Mouse (Mus musculus): ENCODE measurements around the gene Clspn. TPM values are rescaled to one million over a fixed set of nuclear protein-coding genes. Genes with fewer than 3 reads are reported as not detected.

Gene Clspn
- polyA plus RNA-seq, 1 experiment from 2014 or later: 17.1 TPM

- Histone ChIP-seq H3K9ac (no peak overlapping the region), H3K4me3 (no peak overlapping the region), H3K9me3 (replicated peaks) (no peaks in the 10 kb centered on the region), H3K27me3 (no peaks in the 10 kb centered on the region), H3K4me1 (replicated peaks) (no peaks in the 10 kb centered on the region), H3K27ac (no peak overlapping the region), H3K36me3 (peaks cover 65% of the 10 kb centered on the region), H3K4me2 (no peak overlapping the region)
- no peak for ATAC-seq (replicated peaks; ENCODE audit: insufficient number of reproducible peaks, insufficient read depth, low FRiP score, low read depth)
- 91% methylated on average over 4 of the region's 4 CpGs for WGBS
Observed at GRCm38 (mm10) chr4:126567243-126567642, 10.5 kb downstream of the Clspn start.

- H3K27ac ChIP-seq: no peak overlapping the region
- no peaks in the 10 kb centered on the region for H3K27me3 ChIP-seq
- H3K9ac ChIP-seq: no peak overlapping the region
- H3K4me2 ChIP-seq: no peak overlapping the region
- WGBS: 89% methylated on average over 3 of the region's 3 CpGs
- peaks cover 75% of the 10 kb centered on the region for H3K36me3 ChIP-seq
- no peak overlapping the region for H3K4me3 ChIP-seq
- no peak for ATAC-seq (replicated peaks; ENCODE audit: insufficient number of reproducible peaks, insufficient read depth, low FRiP score, low read depth)
- H3K9me3 ChIP-seq (replicated peaks): no peaks in the 10 kb centered on the region
- no peaks in the 10 kb centered on the region for H3K4me1 ChIP-seq (replicated peaks)
Observed at GRCm38 (mm10) chr4:126569783-126570182, 13.0 kb downstream of the Clspn start.

GRCm38 (mm10) chr4:126576281-126576680 lies 19.5 kb downstream of the Clspn start:
- WGBS: 92% methylated on average over 5 of the region's 5 CpGs
- Histone ChIP-seq H3K4me1 (replicated peaks) (no peaks in the 10 kb centered on the region), H3K4me3 (no peak overlapping the region), H3K27ac (no peak overlapping the region), H3K9me3 (replicated peaks) (no peaks in the 10 kb centered on the region), H3K4me2 (no peak overlapping the region), H3K36me3 (peaks cover 93% of the 10 kb centered on the region), H3K9ac (no peak overlapping the region), H3K27me3 (no peaks in the 10 kb centered on the region)
- no peak for ATAC-seq (replicated peaks; ENCODE audit: insufficient number of reproducible peaks, insufficient read depth, low FRiP score, low read depth)

- Histone ChIP-seq H3K4me1 (replicated peaks) (no peaks in the 10 kb centered on the region), H3K36me3 (peaks cover 87% of the 10 kb centered on the region)
Observed at GRCm38 (mm10) chr4:126577920-126578319, 21.2 kb downstream of the Clspn start.

GRCm38 (mm10) chr4:126579077-126579476 lies 22.3 kb downstream of the Clspn start:
- 92% methylated on average over 2 of the region's 2 CpGs for WGBS
- H3K36me3 ChIP-seq: peaks cover 76% of the 10 kb centered on the region
- H3K9ac ChIP-seq: no peak overlapping the region
- H3K4me3 ChIP-seq: no peak overlapping the region
- H3K4me2 ChIP-seq: no peak overlapping the region
- H3K9me3 ChIP-seq (replicated peaks): no peaks in the 10 kb centered on the region
- H3K27me3 ChIP-seq: no peaks in the 10 kb centered on the region
- no peak overlapping the region for H3K27ac ChIP-seq
- H3K4me1 ChIP-seq (replicated peaks): no peaks in the 10 kb centered on the region
- ATAC-seq (replicated peaks; ENCODE audit: insufficient number of reproducible peaks, insufficient read depth, low FRiP score, low read depth): no peak

More at GRCm38 (mm10) chr4:126577920-126578319, 21.2 kb downstream of the Clspn start:
- ATAC-seq (replicated peaks; ENCODE audit: insufficient number of reproducible peaks, insufficient read depth, low FRiP score, low read depth): no peak
- no peak overlapping the region for H3K27ac ChIP-seq
- WGBS: 84% methylated on average over 3 of the region's 3 CpGs
- no peak overlapping the region for H3K4me2 ChIP-seq
- H3K27me3 ChIP-seq: no peaks in the 10 kb centered on the region
- H3K9ac ChIP-seq: no peak overlapping the region
- H3K4me3 ChIP-seq: no peak overlapping the region
- H3K9me3 ChIP-seq (replicated peaks): no peaks in the 10 kb centered on the region

- Histone ChIP-seq H3K9me3 (replicated peaks) (no peaks in the 10 kb centered on the region), H3K36me3 (peaks cover 55% of the 10 kb centered on the region), H3K9ac (no peak overlapping the region), H3K4me2 (no peak overlapping the region), H3K4me1 (replicated peaks) (no peaks in the 10 kb centered on the region), H3K27ac (no peak overlapping the region), H3K4me3 (no peak overlapping the region), H3K27me3 (no peaks in the 10 kb centered on the region)
- no peak for ATAC-seq (replicated peaks; ENCODE audit: insufficient number of reproducible peaks, insufficient read depth, low FRiP score, low read depth)
- 93% methylated on average over 13 of the region's 13 CpGs for WGBS
Observed at GRCm38 (mm10) chr4:126585739-126586138, 29.0 kb downstream of the Clspn start.

GRCm38 (mm10) chr4:126592039-126592438 lies 35.3 kb downstream of the Clspn start:
- H3K4me2 ChIP-seq: no peak overlapping the region
- WGBS: 86% methylated on average over 6 of the region's 6 CpGs
- H3K9ac ChIP-seq: no peak overlapping the region
- H3K4me3 ChIP-seq: no peak overlapping the region
- no peak overlapping the region for H3K27ac ChIP-seq
- H3K9me3 ChIP-seq (replicated peaks): no peaks in the 10 kb centered on the region
- ATAC-seq (replicated peaks; ENCODE audit: insufficient number of reproducible peaks, insufficient read depth, low FRiP score, low read depth): no peak
- peaks cover 39% of the 10 kb centered on the region for H3K36me3 ChIP-seq
- H3K4me1 ChIP-seq (replicated peaks): no peaks in the 10 kb centered on the region
- H3K27me3 ChIP-seq: no peaks in the 10 kb centered on the region

GRCm38 (mm10) chr4:126599971-126600754 lies 43.4 kb downstream of the Clspn start:
- Histone ChIP-seq H3K9me3 (replicated peaks) (no peaks in the 10 kb centered on the region), H3K36me3 (no peaks in the 10 kb centered on the region), H3K9ac (no peak overlapping the region), H3K4me3 (no peak overlapping the region), H3K27me3 (no peaks in the 10 kb centered on the region), H3K27ac (no peak overlapping the region), H3K4me2 (no peak overlapping the region), H3K4me1 (replicated peaks) (peaks cover 11% of the 10 kb centered on the region)
- ATAC-seq (replicated peaks; ENCODE audit: insufficient number of reproducible peaks, insufficient read depth, low FRiP score, low read depth): no peak
- 27% methylated on average over 8 of the region's 8 CpGs for WGBS

GRCm38 (mm10) chr4:126601597-126602444 lies 45.1 kb downstream of the Clspn start:
- Histone ChIP-seq H3K4me3 (peak overlapping the region; percentile 14; the same call in 1 of the 2 replicates), H3K36me3 (no peaks in the 10 kb centered on the region), H3K27me3 (no peaks in the 10 kb centered on the region), H3K9ac (no peak overlapping the region), H3K4me2 (peak overlapping the region; percentile 54), H3K27ac (no peak overlapping the region), H3K9me3 (replicated peaks) (no peaks in the 10 kb centered on the region), H3K4me1 (replicated peaks) (peaks cover 11% of the 10 kb centered on the region)
- 24% methylated on average over 19 of the region's 22 CpGs for WGBS
- ATAC-seq (replicated peaks; ENCODE audit: insufficient number of reproducible peaks, insufficient read depth, low FRiP score, low read depth): no peak; the same call in 1 of the 2 replicates

GRCm38 (mm10) chr4:126602445-126602762 lies 45.7 kb downstream of the Clspn start:
- Histone ChIP-seq H3K4me1 (replicated peaks) (peaks cover 11% of the 10 kb centered on the region), H3K4me3 (0 out of 2 replicates have a peak overlapping the region, but pooled peaks have one; percentile 14), H3K9me3 (replicated peaks) (no peaks in the 10 kb centered on the region), H3K27ac (no peak overlapping the region), H3K36me3 (no peaks in the 10 kb centered on the region), H3K27me3 (no peaks in the 10 kb centered on the region), H3K4me2 (peak overlapping the region; percentile 54), H3K9ac (no peak overlapping the region)
- WGBS: 19% methylated on average over 6 of the region's 6 CpGs
- no peak; the same call in 1 of the 2 replicates for ATAC-seq (replicated peaks; ENCODE audit: insufficient number of reproducible peaks, insufficient read depth, low FRiP score, low read depth)

GRCm38 (mm10) chr4:126604141-126604540 lies 47.4 kb downstream of the Clspn start:
- no peaks in the 10 kb centered on the region for H3K36me3 ChIP-seq
- no peak for ATAC-seq (replicated peaks; ENCODE audit: insufficient number of reproducible peaks, insufficient read depth, low FRiP score, low read depth)
- no peaks in the 10 kb centered on the region for H3K9me3 ChIP-seq (replicated peaks)
- no peak overlapping the region for H3K9ac ChIP-seq
- WGBS: 85% methylated on average over 2 of the region's 2 CpGs
- no peaks in the 10 kb centered on the region for H3K27me3 ChIP-seq
- peaks cover 11% of the 10 kb centered on the region for H3K4me1 ChIP-seq (replicated peaks)
- no peak overlapping the region for H3K4me3 ChIP-seq
- H3K27ac ChIP-seq: no peak overlapping the region
- H3K4me2 ChIP-seq: no peak overlapping the region
